In genomic region chrX:8026811-8027210, GRCm38 (mm10) we compare ENCODE assay signal across 23 mouse cellular contexts. TPM values are rescaled to one million over a fixed set of nuclear protein-coding genes. Genes with fewer than 3 reads are reported as not detected.
"Had no signal": no experiment of that assay in that cellular context is flagged by ENCODE, and none has a peak within 500 bp of the region (broad histone marks: within the 10 kb centered on the region; RNA-seq: fewer than 3 reads in every experiment).

No protein-coding gene starts in this region.

- H3K4me2 ChIP-seq: lung, embryonic 15.5 days; midbrain, embryonic 12.5 days; neural tube, embryonic 12.5 days; stomach, embryonic 15.5 days had no signal

- H3K27me3 ChIP-seq: lung, embryonic 15.5 days; midbrain, embryonic 12.5 days; neural tube, embryonic 12.5 days; stomach, embryonic 15.5 days had no signal

- H3K36me3 ChIP-seq: lung, embryonic 15.5 days; midbrain, embryonic 10.5 days; midbrain, embryonic 12.5 days; neural tube, embryonic 12.5 days; stomach, embryonic 15.5 days had no signal

- ATAC-seq: lung, postnatal 0 days; midbrain, embryonic 16.5 days had no signal

- DNase-seq: lung, adult 2 months; lung, postnatal 14 days; lung, postnatal 36 days; midbrain, embryonic 14.5 days; right cerebral cortex, postnatal 14 days; thymus, adult 2 months; thymus, postnatal 25 days; thymus, postnatal 4 days had no signal

- H3K4me3 ChIP-seq: lung, embryonic 15.5 days; midbrain, embryonic 10.5 days; midbrain, embryonic 12.5 days; neural tube, embryonic 12.5 days; stomach, embryonic 15.5 days had no signal

RNA-seq across cellular contexts. Expression of gene Glod5, which starts 8.5 kb away (rescaled TPM):
- total RNA-seq: megakaryocyte progenitor cell, adult 5-6 weeks; megakaryocyte-erythroid progenitor cell, adult 5-6 weeks; neutrophil, adult 5-6 weeks had no signal
- polyA plus RNA-seq: lung, adult 2 months; lung, embryonic 15.5 days; macrophage; midbrain, embryonic 12.5 days; midbrain, embryonic 14.5 days; neural tube, embryonic 12.5 days; spleen, adult 2 months; testis, adult 2 months; thymus, adult 2 months; urinary bladder, adult 2 months had no signal

RNA-seq across cellular contexts. Expression of gene Gata1, which starts 48.9 kb away (rescaled TPM):
- polyA plus RNA-seq: midbrain, embryonic 14.5 days; neural tube, embryonic 14.5 days had no signal
